Mouse (Mus musculus) lung, adult 2 months (tissue): ENCODE measurements around the gene Slc6a2.

ENCODE experiments used
- CTCF ChIP-seq: fragments of 200-500 bp; IDR thresholded peaks from 2 replicates; pipeline ENCODE4 v1.5.1; 2011; ENCODE audit warnings: mild to moderate bottlenecking, low read length, control low read depth; ENCODE audit not compliant: insufficient read depth
- POLR2A ChIP-seq: fragments of 200-500 bp; IDR thresholded peaks from 2 replicates; pipeline ENCODE4 v1.6.1; 2011; ENCODE audit warnings: low read depth, mild to moderate bottlenecking, control low read depth, low read length, borderline replicate concordance; ENCODE audit errors: extremely low read depth

DNA sequence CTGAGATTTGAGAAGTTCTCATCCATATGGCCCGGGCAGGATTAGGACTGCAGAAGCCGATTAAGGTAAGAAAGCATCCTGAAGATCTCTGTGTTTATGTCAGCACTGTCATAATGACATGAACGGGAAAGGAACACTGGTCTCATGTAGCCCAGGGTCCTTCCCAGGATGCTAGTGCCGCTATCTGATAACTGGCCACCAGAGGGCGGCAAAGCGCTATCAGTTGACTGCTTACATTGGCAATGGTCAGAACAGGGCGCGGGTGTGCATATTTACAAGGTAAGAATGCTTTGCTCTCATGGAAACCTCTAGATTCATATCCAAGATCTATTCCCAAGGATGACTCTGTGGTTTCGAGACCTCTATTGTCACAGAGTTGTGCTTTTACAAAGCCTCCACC lies 51.6 kb downstream of the Slc6a2 start:
- peak; percentile 95 for TF ChIP-seq CTCF
- TF ChIP-seq POLR2A, result no peak
